Mouse (Mus musculus) midbrain, postnatal 0 days (tissue): ENCODE data around the gene Ppm1h. TPM values are rescaled to one million over a fixed set of nuclear protein-coding genes. Genes with fewer than 3 reads are reported as not detected.
A peak's percentile ranks its signal among the peaks of the same experiment; 100 is the strongest.

Source experiments
- ATAC-seq: fragments of 200-750 bp; cut with Nextera tagmentation; 2 replicates; pipeline ENCODE4 v1.8.0; 2017; ENCODE audit warnings: moderate number of reproducible peaks, mild to moderate bottlenecking, moderate TSS enrichment, moderate library complexity; ENCODE audit not compliant: low FRiP score
- DNase-seq: peaks from one replicate; pipeline ENCODE4 v3.0.0-alpha.2; 2015; ENCODE audit warnings: low spot score
- H3K27ac ChIP-seq: fragments of 300-500 bp; sonication (generic); 2 replicates; pipeline ENCODE4 v1.5.1; 2014; ENCODE audit warnings: low read depth, mild to moderate bottlenecking, low read length, mixed read lengths
- H3K27me3 ChIP-seq: fragments of 300-500 bp; sonication (generic); 2 replicates; pipeline ENCODE4 v1.6.1; 2014; ENCODE audit warnings: low read length, control low read depth, mixed read lengths; ENCODE audit not compliant: insufficient read depth
- H3K36me3 ChIP-seq: fragments of 300-500 bp; sonication (generic); 2 replicates; pipeline ENCODE4 v1.6.1; 2014; ENCODE audit warnings: low read length, control low read depth, mixed read lengths; ENCODE audit not compliant: insufficient read depth
- H3K4me1 ChIP-seq: fragments of 300-500 bp; sonication (generic); 2 replicates; pipeline ENCODE4 v1.6.1; 2014; ENCODE audit warnings: mild to moderate bottlenecking, control low read depth, antibody characterized with exemption, low read length, mixed read lengths; ENCODE audit not compliant: insufficient read depth
- H3K4me2 ChIP-seq: fragments of 300-500 bp; sonication (generic); 2 replicates; pipeline ENCODE4 v1.6.1; 2014; ENCODE audit warnings: low read depth, mild to moderate bottlenecking, low read length, mixed read lengths; ENCODE audit not compliant: poor library complexity, severe bottlenecking
- H3K4me3 ChIP-seq: fragments of 300-500 bp; sonication (generic); 2 replicates; pipeline ENCODE4 v1.5.1; 2014; ENCODE audit warnings: low read depth, mild to moderate bottlenecking, low read length, moderate library complexity
- H3K9ac ChIP-seq: fragments of 300-500 bp; sonication (generic); replicated peaks from 2 replicates; pipeline ENCODE4 v1.6.1; 2014; ENCODE audit warnings: mild to moderate bottlenecking, low read length, moderate library complexity, mixed read lengths; ENCODE audit not compliant: poor library complexity, severe bottlenecking
- H3K9me3 ChIP-seq: fragments of 300-500 bp; sonication (generic); 2 replicates; pipeline ENCODE4 v1.6.1; 2016; ENCODE audit warnings: low read length, control low read depth
- CTCF ChIP-seq: IDR thresholded peaks from 2 replicates; pipeline ENCODE4 v1.5.1; 2016; ENCODE audit warnings: antibody characterized with exemption, mild to moderate bottlenecking
- WGBS: fragments of 180-500 bp; shearing (Covaris S2); extraction: QIAGEN DNeasy Blood & Tissue Kit; methylation state at CpG from one replicate; pipeline ENCODE4 v1.1.7; 2014; 5-methylcytosine and 5-hydroxymethylcytosine counted together
- polyA plus RNA-seq: library from polyadenylated mRNA; unstranded; fragments of >200 nt; fragmentation: Nextera tagmentation; extraction: Ambion mirVana; gene quantifications from 2 replicates; pipeline ENCODE4 v1.2.1, GENCODE M21; 2015
- total RNA-seq: library from RNA; depleted of rRNA; stranded (reverse); fragments of >200 nt; gene quantifications from 2 replicates; pipeline ENCODE4 v1.2.3, GENCODE M21; 2014

The Ppm1h gene
- total and polyA plus RNA-seq, 2 experiments from 2014 or later = 28.0 to 42.8 TPM

DNA sequence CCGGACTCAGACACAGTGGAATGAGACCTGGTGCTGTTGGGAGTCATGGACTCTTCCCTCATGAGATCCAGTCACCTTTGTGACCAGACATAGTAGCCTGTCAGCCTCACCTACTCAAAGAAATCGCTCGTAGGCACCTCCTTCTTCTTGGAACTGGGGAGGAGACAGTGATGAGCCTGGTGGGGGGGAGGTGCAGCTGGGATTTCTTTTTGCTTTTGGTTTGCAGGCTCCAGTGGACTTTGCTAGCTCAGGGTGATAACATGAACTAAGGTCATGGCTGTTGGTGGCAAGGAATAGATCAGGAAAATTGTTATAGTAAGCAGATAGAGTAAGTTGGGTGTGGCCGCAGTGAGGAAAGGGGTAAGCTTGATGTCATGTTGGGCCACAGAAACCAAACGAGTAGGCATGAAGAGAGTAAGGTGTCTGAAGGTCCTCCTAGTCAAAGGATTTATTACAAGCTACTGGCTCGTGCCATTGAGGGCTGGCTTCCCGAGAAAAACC, 56.8 kb downstream of the Ppm1h start:
- H3K4me3 ChIP-seq = no peak overlapping the region
- no peaks in the 10 kb centered on the region for H3K4me1 ChIP-seq
- H3K27me3 ChIP-seq = no peaks in the 10 kb centered on the region
- no peak for TF ChIP-seq CTCF
- WGBS = 92% methylated on average over 7 of the region's 7 CpGs
- no peak overlapping the region for H3K9ac ChIP-seq
- H3K36me3 ChIP-seq = no peaks in the 10 kb centered on the region
- no peak overlapping the region for H3K4me2 ChIP-seq
- no peak for ATAC-seq
- H3K27ac ChIP-seq = no peak overlapping the region
- DNase-seq = no peak
- H3K9me3 ChIP-seq = no peaks in the 10 kb centered on the region

DNA sequence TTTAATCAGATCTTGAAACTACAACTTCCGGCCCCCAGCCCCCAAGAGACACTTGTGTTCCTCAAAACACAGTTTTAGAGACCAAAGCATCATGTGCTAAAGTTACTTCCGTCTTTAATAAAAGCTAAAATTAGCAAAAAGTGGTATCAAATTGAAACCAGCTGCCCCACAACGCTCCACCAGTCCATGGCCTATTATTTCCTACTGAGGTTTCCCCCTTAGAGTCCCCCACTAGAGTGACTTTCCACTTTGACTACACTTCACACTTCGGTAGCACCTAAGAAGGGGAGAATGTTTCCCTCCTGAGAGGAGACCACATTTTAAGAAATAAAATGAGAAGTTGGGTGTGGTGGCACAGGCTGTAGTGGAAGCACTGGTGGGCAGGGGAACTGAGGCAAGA, 58.3 kb downstream of the Ppm1h start:
- TF ChIP-seq CTCF = no peak
- 90% methylated on average over 4 of the region's 4 CpGs for WGBS

DNA sequence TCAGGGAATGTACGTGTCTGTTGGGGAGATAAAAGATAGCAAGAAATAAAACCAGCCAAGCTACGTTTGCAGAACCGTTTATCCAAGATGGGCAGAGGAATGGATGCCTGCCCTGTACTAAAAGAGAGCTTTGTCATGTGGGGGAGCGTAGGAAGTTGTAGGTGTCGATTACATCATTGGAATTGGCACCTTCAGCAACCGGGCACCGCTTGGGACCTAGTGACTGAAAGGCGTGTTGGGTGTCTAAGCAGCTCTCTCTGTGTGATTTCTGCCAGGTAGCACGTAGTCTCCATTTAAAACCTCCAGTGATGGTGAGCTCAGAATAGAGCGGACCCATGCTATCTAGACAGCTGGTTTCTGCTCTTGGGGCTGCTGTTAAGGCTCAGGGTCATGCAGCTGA, 60.0 kb downstream of the Ppm1h start:
- DNase-seq = no peak
- no peaks in the 10 kb centered on the region for H3K27me3 ChIP-seq
- 92% methylated on average over 10 of the region's 10 CpGs for WGBS

More for the DNA sequence above, 58.3 kb downstream of the Ppm1h start:
- DNase-seq (no peak), ATAC-seq (no peak)
- H3K4me3 ChIP-seq = no peak overlapping the region
- H3K36me3 ChIP-seq = no peaks in the 10 kb centered on the region
- H3K27me3 ChIP-seq = no peaks in the 10 kb centered on the region
- peaks cover 11% of the 10 kb centered on the region for H3K4me1 ChIP-seq
- no peak overlapping the region for H3K9ac ChIP-seq
- no peak overlapping the region for H3K27ac ChIP-seq
- no peaks in the 10 kb centered on the region for H3K9me3 ChIP-seq
- H3K4me2 ChIP-seq = no peak overlapping the region

DNA sequence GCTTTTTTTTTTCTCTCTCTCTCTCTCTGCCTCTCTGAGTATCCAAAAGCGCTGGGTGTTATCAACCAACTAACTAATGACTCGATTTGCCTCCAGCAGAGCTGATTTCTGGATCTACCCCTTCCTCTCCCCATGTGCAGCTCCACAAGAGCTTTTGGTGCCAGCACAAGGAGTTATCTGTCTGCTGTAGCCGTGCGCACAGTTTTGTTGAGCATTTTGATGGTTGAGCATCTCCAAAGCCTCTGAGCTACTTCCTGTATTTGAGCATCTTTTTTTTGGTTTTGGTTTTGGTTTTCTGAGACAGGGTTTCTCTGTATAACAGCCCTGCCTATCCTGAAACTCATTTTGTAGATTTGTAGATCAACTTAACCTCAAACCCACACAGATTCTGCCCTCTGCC, 60.5 kb downstream of the Ppm1h start:
- H3K4me3 ChIP-seq = no peak overlapping the region

More for the DNA sequence above, 60.0 kb downstream of the Ppm1h start:
- no peak overlapping the region for H3K4me3 ChIP-seq
- H3K9me3 ChIP-seq = no peaks in the 10 kb centered on the region
- H3K4me1 ChIP-seq = peaks cover 11% of the 10 kb centered on the region
- H3K36me3 ChIP-seq = no peaks in the 10 kb centered on the region
- H3K27ac ChIP-seq = no peak overlapping the region
- TF ChIP-seq CTCF = no peak
- H3K9ac ChIP-seq = no peak overlapping the region
- no peak for ATAC-seq
- H3K4me2 ChIP-seq = no peak overlapping the region

DNA sequence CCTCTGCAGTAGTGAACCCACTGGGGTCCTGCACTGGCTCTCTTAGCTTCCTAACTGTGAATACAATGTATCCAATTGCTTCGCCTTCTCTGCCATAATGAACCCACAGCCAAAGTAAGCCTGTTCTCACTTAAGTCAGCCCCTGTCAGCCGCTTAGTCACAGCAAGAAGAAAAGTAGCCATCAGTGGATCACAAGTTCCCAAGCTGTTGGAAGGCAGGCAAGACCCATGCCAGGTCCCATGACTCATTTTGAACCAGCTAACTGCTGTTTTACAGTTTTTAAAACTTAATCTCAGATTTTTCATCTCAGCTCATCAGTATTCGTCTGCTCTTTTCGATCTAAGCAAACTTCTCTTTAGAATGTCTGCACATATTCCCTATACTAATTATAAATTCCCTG, 61.6 kb downstream of the Ppm1h start:
- WGBS = 74% methylated on average over 4 of the region's 4 CpGs
- H3K27ac ChIP-seq = no peak overlapping the region
- no peak for TF ChIP-seq CTCF
- no peak overlapping the region for H3K4me3 ChIP-seq
- ATAC-seq (no peak), DNase-seq (no peak)
- no peak overlapping the region for H3K9ac ChIP-seq
- H3K27me3 ChIP-seq = no peaks in the 10 kb centered on the region
- H3K4me2 ChIP-seq = no peak overlapping the region
- H3K9me3 ChIP-seq = no peaks in the 10 kb centered on the region
- H3K36me3 ChIP-seq = no peaks in the 10 kb centered on the region
- H3K4me1 ChIP-seq = peaks cover 11% of the 10 kb centered on the region

More for the DNA sequence above, 60.5 kb downstream of the Ppm1h start:
- no peak overlapping the region for H3K27ac ChIP-seq
- no peak for TF ChIP-seq CTCF
- peaks cover 11% of the 10 kb centered on the region for H3K4me1 ChIP-seq
- no peaks in the 10 kb centered on the region for H3K36me3 ChIP-seq
- ATAC-seq = no peak
- H3K27me3 ChIP-seq = no peaks in the 10 kb centered on the region
- H3K9ac ChIP-seq = no peak overlapping the region
- WGBS = 89% methylated on average over 4 of the region's 4 CpGs
- H3K4me2 ChIP-seq = no peak overlapping the region
- DNase-seq = no peak
- no peaks in the 10 kb centered on the region for H3K9me3 ChIP-seq

DNA sequence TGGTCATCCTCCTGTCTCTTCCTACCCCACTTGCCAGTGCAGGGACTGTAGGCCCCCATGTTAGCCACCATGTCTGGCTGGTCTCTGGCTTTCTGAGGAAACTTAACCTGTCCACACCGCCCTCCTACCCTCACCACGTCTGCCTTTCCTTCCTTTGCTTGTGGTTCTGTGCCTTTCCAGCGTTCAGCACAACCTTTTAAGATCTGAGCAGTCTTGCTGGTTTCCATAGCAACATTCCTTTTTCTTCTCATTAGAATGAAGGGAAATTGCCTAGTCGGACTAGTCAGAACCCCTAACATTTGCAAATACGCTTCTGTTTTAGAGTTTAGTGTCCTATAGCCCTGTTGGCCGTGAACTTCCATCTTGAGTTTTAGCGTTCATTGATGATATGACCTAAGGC, 62.6 kb downstream of the Ppm1h start:
- Histone ChIP-seq H3K9ac (no peak overlapping the region), H3K36me3 (no peaks in the 10 kb centered on the region), H3K27me3 (no peaks in the 10 kb centered on the region), H3K4me3 (no peak overlapping the region), H3K4me1 (peaks cover 11% of the 10 kb centered on the region), H3K27ac (peak overlapping the region; percentile 67), H3K9me3 (no peaks in the 10 kb centered on the region), H3K4me2 (no peak overlapping the region)
- DNase-seq (peak; percentile 57), ATAC-seq (peak; percentile 38; the same call in 1 of the 2 replicates)
- 38% methylated on average over 7 of the region's 7 CpGs for WGBS
- TF ChIP-seq CTCF = no peak
